Mouse (Mus musculus) c-Kit-positive CD71-positive TER-119-negative erythroid progenitor cells, embryonic 14.5 days (primary cell): ENCODE results near the gene Jun.

Experiments used
- DNase-seq: peaks from one replicate; pipeline ENCODE4 v3.0.0-alpha.2; 2013; ENCODE audit warnings: low read depth

Jun gene

GRCm38 (mm10) chr4:95073214-95073750, 21.3 kb upstream of the Jun start:
- DNase-seq = no peak

- no peak for DNase-seq
Measured at GRCm38 (mm10) chr4:95070407-95070806, 18.4 kb upstream of the Jun start.

- no peak for DNase-seq
Measured at GRCm38 (mm10) chr4:95068045-95068948, 16.3 kb upstream of the Jun start.

- no peak for DNase-seq
Measured at GRCm38 (mm10) chr4:95063609-95064210, 11.7 kb upstream of the Jun start.

- no peak for DNase-seq
Measured at GRCm38 (mm10) chr4:95062873-95063272, 10.9 kb upstream of the Jun start.

GRCm38 (mm10) chr4:95057264-95057663, 5.2 kb upstream of the Jun start:
- DNase-seq = no peak

- DNase-seq = no peak
Measured at GRCm38 (mm10) chr4:95055276-95055675, 3.3 kb upstream of the Jun start.

- no peak for DNase-seq
Measured at GRCm38 (mm10) chr4:95054336-95054735, 2.3 kb upstream of the Jun start.

- DNase-seq = no peak
Measured at GRCm38 (mm10) chr4:95053791-95054117, 1.7 kb upstream of the Jun start.

GRCm38 (mm10) chr4:95053041-95053790, 1.2 kb upstream of the Jun start:
- peak; percentile 79 for DNase-seq

- no peak for DNase-seq
Measured at GRCm38 (mm10) chr4:95051311-95051871, 631 bp downstream of the Jun start.

- no peak for DNase-seq
Measured at GRCm38 (mm10) chr4:95050518-95051278, 1.3 kb downstream of the Jun start.

GRCm38 (mm10) chr4:95049884-95050517, 2.0 kb downstream of the Jun start:
- peak; percentile 33 for DNase-seq

- peak; percentile 37 for DNase-seq
Measured at GRCm38 (mm10) chr4:95049153-95049552, 2.9 kb downstream of the Jun start.

- DNase-seq = no peak
Measured at GRCm38 (mm10) chr4:95048731-95049100, 3.3 kb downstream of the Jun start.

- no peak for DNase-seq
Measured at GRCm38 (mm10) chr4:95048021-95048730, 3.8 kb downstream of the Jun start.

- DNase-seq = no peak
Measured at GRCm38 (mm10) chr4:95045133-95045532, 6.9 kb downstream of the Jun start.

GRCm38 (mm10) chr4:95044721-95045120, 7.3 kb downstream of the Jun start:
- no peak for DNase-seq

- DNase-seq = no peak
Measured at GRCm38 (mm10) chr4:95038024-95038423, 14.0 kb downstream of the Jun start.

GRCm38 (mm10) chr4:95031158-95031557, 20.9 kb downstream of the Jun start:
- no peak for DNase-seq
